Mouse (Mus musculus) ES-E14 (cell line): ENCODE measurements around the gene Rpl19. TPM values are rescaled to one million over a fixed set of nuclear protein-coding genes. Genes with fewer than 3 reads are reported as not detected.

Experiments
- DNase-seq: peaks from one replicate; pipeline ENCODE4 v3.0.0-alpha.2; 2013; ENCODE audit warnings: low read depth, low spot score
- H3K27ac ChIP-seq: 2 replicates; pipeline ENCODE4 v1.5.1; 2012; ENCODE audit warnings: low read depth, mild to moderate bottlenecking, low read length, moderate library complexity, mixed read lengths; ENCODE audit not compliant: poor library complexity, insufficient read depth, severe bottlenecking
- H3K36me3 ChIP-seq: 2 replicates; pipeline ENCODE4 v1.6.1; 2012; ENCODE audit warnings: mild to moderate bottlenecking, low read length, moderate library complexity, mixed read lengths; ENCODE audit not compliant: control insufficient read depth, poor library complexity, insufficient read depth, severe bottlenecking
- H3K4me1 ChIP-seq, 2 experiments: fragments of 150-350 bp in 1 of 2; sonication (generic) in 1 of 2; 2 replicates each; pipeline ENCODE4 v1.6.1; 2012; ENCODE audit warnings: low read length in 2 of 2, mild to moderate bottlenecking in 1 of 2, mixed read lengths in 1 of 2; ENCODE audit not compliant: control insufficient read depth in 2 of 2, insufficient read depth in 2 of 2, poor library complexity in 1 of 2
- H3K4me3 ChIP-seq, 2 experiments: fragments of 150-350 bp in 1 of 2; sonication (generic) in 1 of 2; 2 replicates each; pipeline ENCODE4 v1.5.1; 2012; ENCODE audit warnings: low read length in 2 of 2, low read depth in 1 of 2, mild to moderate bottlenecking in 1 of 2, mixed read lengths in 1 of 2; ENCODE audit not compliant: insufficient read depth in 1 of 2, poor library complexity in 1 of 2, severe bottlenecking in 1 of 2
- H3K9ac ChIP-seq: 2 replicates; pipeline ENCODE4 v1.6.1; 2012; ENCODE audit warnings: low read depth, mild to moderate bottlenecking, low read length, mixed read lengths; ENCODE audit not compliant: poor library complexity, insufficient read depth, severe bottlenecking
- H3K9me3 ChIP-seq: fragments of 150-350 bp; sonication (generic); 2 replicates; pipeline ENCODE4 v1.6.1; 2012; ENCODE audit warnings: low read depth, mild to moderate bottlenecking, low read length; ENCODE audit not compliant: control insufficient read depth, insufficient read depth
- CHD2 ChIP-seq: IDR thresholded peaks from 2 replicates; pipeline ENCODE4 v1.6.1; 2014; ENCODE audit warnings: mild to moderate bottlenecking, low read depth, low read length, inconsistent platforms
- HCFC1 ChIP-seq: IDR thresholded peaks from 2 replicates; pipeline ENCODE4 v1.6.1; 2012; ENCODE audit warnings: low read length, inconsistent platforms, borderline replicate concordance; ENCODE audit not compliant: insufficient read depth
- MAFK ChIP-seq: IDR thresholded peaks from 2 replicates; pipeline ENCODE4 v1.6.1; 2014; ENCODE audit warnings: mild to moderate bottlenecking, low read depth, low read length, inconsistent platforms; ENCODE audit not compliant: insufficient read depth
- ZC3H11A ChIP-seq: IDR thresholded peaks from 2 replicates; pipeline ENCODE4 v1.6.1; 2012; ENCODE audit warnings: low read depth, mild to moderate bottlenecking, inconsistent platforms, low read length, borderline replicate concordance
- ZNF384 ChIP-seq: IDR thresholded peaks from 2 replicates; pipeline ENCODE4 v1.6.1; 2012; ENCODE audit warnings: low read depth, low read length, inconsistent platforms
- in situ Hi-C, 2 experiments: fragments of 600-800 bp; cut with MboI; formaldehyde crosslinking; loops; one replicate each; pipeline ENCODE4 v1.15.1; 2025; ENCODE audit warnings: low sequenced_read_pairs in 2 of 2, inconsistent platforms in 1 of 2; ENCODE audit not compliant: unreplicated experiment in 2 of 2
- total RNA-seq: library from RNA; depleted of rRNA; stranded (reverse); fragments of 300-350 nt; gene quantifications from 2 replicates; pipeline ENCODE4 v1.2.3, GENCODE M21; 2012

The Rpl19 gene
- total RNA-seq, 1 experiment = 3,264 TPM

- no peak for DNase-seq
- TF ChIP-seq HCFC1 (no peak), CHD2 (no peak), ZNF384 (no peak), MAFK (peak; percentile 88), ZC3H11A (no peak)
- Histone ChIP-seq H3K9ac (peak overlapping the region; percentile 85), H3K4me3 (peak overlapping the region; percentile 84 to 85), H3K4me1 (peaks cover 0 to 16% of the 10 kb centered on the region in 2 experiments; a peak in 2 of 4 replicates), H3K36me3 (no peaks in the 10 kb centered on the region), H3K27ac (peak overlapping the region; percentile 52), H3K9me3 (no peaks in the 10 kb centered on the region)
- in situ Hi-C loops = loop anchor here in 1 of 2 experiments (5.0 kb wide), 1 partner anchor 86 kb away; no protein-coding TSS in a partner anchor
Measured at GRCm38 (mm10) chr11:97988530-97989096, 37.9 kb upstream of the Rpl19 start.

- in situ Hi-C loops = no loop called here
- no peak overlapping the region for H3K27ac ChIP-seq
- peak overlapping the region; percentile 65 to 79 for H3K4me3 ChIP-seq
- no peaks in the 10 kb centered on the region for H3K9me3 ChIP-seq
- no peak for TF ChIP-seq HCFC1
- TF ChIP-seq CHD2 = no peak
- TF ChIP-seq ZC3H11A = no peak
- TF ChIP-seq ZNF384 = no peak
- no peak for TF ChIP-seq MAFK
- H3K9ac ChIP-seq = peak overlapping the region; percentile 55; the same call in 1 of the 2 replicates
- H3K36me3 ChIP-seq = no peaks in the 10 kb centered on the region
- peaks cover 0 to 9% of the 10 kb centered on the region in 2 experiments; a peak in 2 of 4 replicates for H3K4me1 ChIP-seq
- peak; percentile 90 for DNase-seq
Measured at GRCm38 (mm10) chr11:97994539-97995100, 31.9 kb upstream of the Rpl19 start.

GRCm38 (mm10) chr11:97995564-97996288 is 30.8 kb upstream of the Rpl19 start, which contains the start of gene Arl5c:
Arl5c (minus strand) TSS chr11:97996181.
- in situ Hi-C loops = no loop called here
- Histone ChIP-seq H3K9ac (peak within 1 kb of the TSS; percentile 33; the same call in 1 of the 2 replicates), H3K4me3 (peak within 1 kb of the TSS; percentile 65 to 79), H3K9me3 (no peaks in the 10 kb centered on the region), H3K4me1 (peaks cover 0 to 4% of the 10 kb centered on the region in 2 experiments; a peak in 2 of 4 replicates), H3K36me3 (no peaks in the 10 kb centered on the region), H3K27ac (no peak within 1 kb of the TSS)
- TF ChIP-seq CHD2 (no peak), MAFK (no peak), HCFC1 (no peak), ZC3H11A (no peak), ZNF384 (no peak)
- no peak for DNase-seq

- no peak for DNase-seq
- no peaks in the 10 kb centered on the region for H3K36me3 ChIP-seq
- TF ChIP-seq ZNF384 (no peak), HCFC1 (no peak), ZC3H11A (no peak), CHD2 (no peak), MAFK (no peak)
- H3K4me1 ChIP-seq = peaks cover 0 to 9% of the 10 kb centered on the region in 2 experiments; a peak in 2 of 4 replicates
- H3K27ac ChIP-seq = no peak overlapping the region
- H3K4me3 ChIP-seq = no peak overlapping the region
- no peak overlapping the region for H3K9ac ChIP-seq
- in situ Hi-C loops = no loop called here
- H3K9me3 ChIP-seq = no peaks in the 10 kb centered on the region
Measured at GRCm38 (mm10) chr11:97996691-97997090, 29.8 kb upstream of the Rpl19 start.
